Mouse (Mus musculus) lung, adult 18-20 months (tissue): ENCODE results near the gene Btbd11.

Experiments used
- DNase-seq, 2 experiments: peaks; one replicate each; pipeline ENCODE4 v3.0.0; 2022; ENCODE audit warnings: mixed read lengths in 2 of 2

Gene Btbd11

DNA sequence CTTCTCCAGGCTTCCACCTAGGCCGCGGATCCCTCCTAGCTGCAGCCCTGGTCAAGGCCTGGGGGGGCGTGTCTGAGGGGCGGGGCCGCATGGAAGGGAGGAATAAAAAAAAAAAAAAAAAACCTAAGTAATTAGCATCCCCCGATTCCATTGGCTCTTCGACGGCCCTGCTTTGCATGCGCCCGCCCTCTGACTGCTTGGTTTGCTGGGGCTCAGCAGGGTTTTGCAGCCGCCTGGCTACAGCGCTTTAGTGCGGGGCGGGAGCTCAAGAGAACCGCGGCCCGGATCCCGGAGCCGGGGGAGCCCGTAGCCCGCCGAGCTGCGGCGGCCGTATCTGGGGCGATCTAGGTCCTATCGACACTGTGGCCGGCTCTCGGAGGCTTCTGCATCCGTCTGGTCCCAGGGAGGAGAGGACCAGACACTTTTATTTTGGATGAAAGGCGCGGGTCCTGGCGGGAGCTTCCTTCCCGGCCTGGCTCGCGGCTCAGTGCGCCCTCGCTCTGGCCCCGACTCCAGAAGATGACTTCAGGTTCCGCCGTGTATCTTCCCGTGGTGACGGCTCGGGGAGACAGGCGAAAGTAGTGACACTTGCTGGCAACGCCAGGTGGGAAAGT, at the start of gene Btbd11:
Gene Btbd11, plus strand, starts transcription at position 210 of the 614 bp plus-strand sequence.
- DNase-seq = peak; percentile 90 to 93

DNA sequence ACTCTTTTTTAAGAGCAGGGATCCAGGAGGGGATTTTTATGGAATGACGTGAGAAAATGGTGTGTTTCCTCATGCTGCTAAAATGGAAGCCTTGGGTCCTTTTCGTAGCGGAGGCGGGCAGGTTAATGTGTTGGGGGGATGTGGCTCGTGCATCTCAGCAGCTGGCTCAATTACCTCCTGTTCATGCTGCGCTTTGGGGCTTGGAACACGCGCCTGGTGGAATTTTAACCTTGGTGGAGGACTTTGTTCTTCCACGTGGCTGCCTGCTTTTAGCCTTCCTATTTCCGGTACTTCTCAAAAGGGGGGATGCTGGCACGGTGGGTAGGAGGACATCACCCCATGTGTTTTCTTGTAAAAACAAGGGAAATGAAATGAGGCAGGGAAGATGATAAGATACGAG, 47.9 kb upstream of the Btbd11 start:
- no peak for DNase-seq

GRCm38 (mm10) chr10:85341867-85342266, 44.7 kb upstream of the Btbd11 start:
- no peak for DNase-seq

DNA sequence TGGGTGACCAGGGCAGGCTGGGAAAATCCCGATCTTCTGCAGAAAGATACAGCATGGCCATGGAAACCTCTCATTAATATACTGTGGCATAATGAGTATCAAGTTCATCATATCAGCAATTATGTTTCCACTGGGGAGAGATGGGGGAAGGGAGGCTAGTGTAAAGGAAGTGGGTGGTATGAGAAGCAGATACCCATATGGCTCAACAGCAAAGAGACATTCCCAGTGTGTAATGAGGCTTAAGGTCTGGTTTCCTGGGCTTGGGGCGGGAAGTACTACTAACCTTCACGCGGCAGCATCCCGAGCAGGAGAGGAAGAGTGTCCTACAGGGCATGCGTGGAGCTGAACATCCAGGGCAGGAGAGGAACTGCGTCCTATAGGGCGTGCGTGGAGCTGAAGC, 39.4 kb upstream of the Btbd11 start:
- DNase-seq = no peak

GRCm38 (mm10) chr10:85352505-85352904, 34.1 kb upstream of the Btbd11 start:
- no peak for DNase-seq

GRCm38 (mm10) chr10:85354270-85354669, 32.3 kb upstream of the Btbd11 start:
- DNase-seq = no peak

- no peak for DNase-seq
Observed at GRCm38 (mm10) chr10:85359501-85360066, 27.0 kb upstream of the Btbd11 start.

DNA sequence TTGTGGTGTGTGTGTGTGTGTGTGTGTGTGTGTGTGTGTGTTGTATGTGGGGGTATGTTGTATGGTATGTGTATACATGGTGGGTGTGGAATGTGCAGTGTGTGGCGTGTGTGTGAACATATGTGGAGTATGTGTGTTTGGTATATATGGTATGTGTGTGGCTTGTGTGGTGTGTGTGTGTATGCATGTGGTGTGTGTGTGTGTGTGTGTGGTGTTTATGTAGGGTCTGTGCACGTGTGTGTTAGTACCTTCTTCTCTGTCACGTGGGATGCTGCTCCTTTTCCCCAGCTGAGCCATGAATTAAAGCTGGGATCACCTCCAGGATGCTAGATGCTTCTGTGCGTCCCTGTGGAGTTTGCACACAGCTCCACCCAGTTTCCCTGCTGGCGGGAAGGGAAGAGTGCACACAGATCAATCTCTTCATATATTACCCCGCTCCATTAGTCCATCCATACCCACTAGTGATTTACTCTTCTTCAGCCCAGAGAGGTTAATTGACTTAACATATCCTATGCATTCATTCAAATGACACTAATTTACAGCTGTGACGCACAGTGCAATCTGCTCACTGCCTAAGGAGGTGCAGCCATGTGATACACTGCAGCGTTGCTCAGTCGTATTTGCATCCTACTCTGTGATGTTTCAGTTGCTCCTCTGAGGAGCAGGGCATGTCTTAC, 23.7 kb upstream of the Btbd11 start:
- DNase-seq = no peak

DNA sequence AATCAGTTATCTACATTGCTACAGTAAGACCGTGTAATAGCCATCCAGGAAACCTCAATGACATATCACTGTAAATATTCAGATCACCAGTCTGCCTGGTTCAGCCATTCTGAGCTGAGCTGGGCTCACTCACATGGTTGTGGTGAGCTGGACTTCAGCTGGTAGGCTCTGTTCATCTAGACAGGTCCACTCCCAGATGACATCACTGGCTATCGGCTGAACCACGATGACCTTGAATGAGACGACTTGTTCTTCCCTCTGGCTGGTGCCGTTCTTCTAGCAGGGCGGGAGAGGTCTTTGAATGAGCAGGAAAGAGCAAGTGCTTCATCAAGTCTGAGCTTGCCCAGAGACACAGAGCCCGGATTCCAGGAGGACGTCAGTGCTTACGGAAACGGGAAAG, 19.7 kb upstream of the Btbd11 start:
- DNase-seq = peak in 1 of 2 experiments; percentile 7

- peak; percentile 55 to 60 for DNase-seq
Observed at GRCm38 (mm10) chr10:85371309-85371708, 15.3 kb upstream of the Btbd11 start.

- peak in 1 of 2 experiments; percentile 10 for DNase-seq
Observed at GRCm38 (mm10) chr10:85372108-85372507, 14.5 kb upstream of the Btbd11 start.

DNA sequence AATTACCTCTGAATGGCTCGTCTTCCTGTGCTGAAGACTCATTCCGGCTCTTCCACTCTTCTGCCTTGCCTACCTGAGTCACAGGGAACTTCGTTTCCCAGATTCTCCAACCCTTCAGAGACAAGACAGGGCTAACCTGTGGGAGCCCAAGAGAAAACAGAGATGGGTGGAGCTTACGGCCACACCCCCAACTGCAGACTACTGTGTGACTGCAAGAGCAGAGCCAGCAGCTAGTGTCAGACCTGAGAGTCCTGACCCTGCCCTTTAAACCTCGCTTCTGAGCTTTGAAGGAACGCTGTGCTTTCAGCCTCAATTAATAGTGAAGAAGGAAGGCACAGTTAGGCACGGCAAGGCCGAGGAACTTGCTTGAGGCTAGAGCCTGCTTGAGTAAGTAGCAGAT, 7.6 kb upstream of the Btbd11 start:
- DNase-seq = peak in 1 of 2 experiments; percentile 8

- no peak for DNase-seq
Observed at GRCm38 (mm10) chr10:85382981-85383380, 3.6 kb upstream of the Btbd11 start.

- DNase-seq = peak in 1 of 2 experiments; percentile 10
Observed at GRCm38 (mm10) chr10:85387219-85388070, 831 bp downstream of the Btbd11 start.

DNA sequence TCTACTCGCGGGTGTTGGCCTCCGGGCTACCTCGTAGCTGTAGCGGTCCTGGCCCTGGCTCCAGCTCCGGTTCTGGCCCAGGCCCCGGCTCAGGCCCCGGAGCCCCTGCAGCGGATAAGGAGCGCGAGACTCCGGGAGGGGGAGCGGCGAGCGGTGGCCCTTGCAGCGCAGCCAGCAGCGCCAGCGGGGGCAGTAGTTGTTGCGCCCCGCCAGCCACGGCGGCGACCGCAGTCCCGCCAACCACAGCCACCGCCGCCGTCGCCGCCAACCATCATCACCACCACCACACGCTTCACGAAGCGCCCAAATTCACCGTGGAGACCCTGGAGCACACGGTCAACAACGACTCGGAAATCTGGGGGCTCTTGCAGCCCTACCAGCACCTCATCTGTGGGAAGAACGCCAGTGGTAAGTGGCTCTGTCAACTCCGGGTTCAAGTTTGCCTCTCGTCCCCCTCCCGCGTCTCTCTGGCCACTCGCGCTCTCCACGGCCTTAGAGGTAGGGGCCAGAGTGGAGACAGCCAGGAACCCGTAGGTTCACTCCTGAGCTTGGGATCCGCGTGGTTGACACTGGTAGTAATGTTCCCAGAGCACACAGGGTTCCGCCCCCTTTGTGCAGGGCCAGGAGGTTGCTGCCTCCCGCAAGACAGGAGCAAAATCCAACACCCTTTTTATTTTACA, 1.6 kb downstream of the Btbd11 start:
- peak in 1 of 2 experiments; percentile 4 for DNase-seq

DNA sequence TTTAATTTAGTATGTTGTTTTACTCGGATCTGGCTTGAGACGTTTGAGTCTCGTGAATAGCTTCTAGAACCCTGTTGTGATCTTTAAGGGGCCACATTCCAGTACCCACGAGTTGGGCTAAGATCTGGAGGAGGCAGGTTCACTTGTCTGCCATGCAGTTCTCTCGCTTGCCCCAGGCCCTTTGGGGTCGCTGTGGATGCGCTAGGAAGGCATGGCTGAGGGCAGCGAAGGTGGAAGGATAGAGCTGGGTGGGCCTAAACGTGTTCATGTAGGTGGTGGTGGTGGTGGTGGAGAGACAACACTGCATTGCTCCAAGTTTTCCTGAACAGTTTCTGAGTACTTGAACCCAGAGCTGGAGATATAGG, 2.1 kb downstream of the Btbd11 start:
- DNase-seq = peak; percentile 16 to 18

- DNase-seq = no peak
Observed at GRCm38 (mm10) chr10:85389286-85390139, 2.9 kb downstream of the Btbd11 start.

DNA sequence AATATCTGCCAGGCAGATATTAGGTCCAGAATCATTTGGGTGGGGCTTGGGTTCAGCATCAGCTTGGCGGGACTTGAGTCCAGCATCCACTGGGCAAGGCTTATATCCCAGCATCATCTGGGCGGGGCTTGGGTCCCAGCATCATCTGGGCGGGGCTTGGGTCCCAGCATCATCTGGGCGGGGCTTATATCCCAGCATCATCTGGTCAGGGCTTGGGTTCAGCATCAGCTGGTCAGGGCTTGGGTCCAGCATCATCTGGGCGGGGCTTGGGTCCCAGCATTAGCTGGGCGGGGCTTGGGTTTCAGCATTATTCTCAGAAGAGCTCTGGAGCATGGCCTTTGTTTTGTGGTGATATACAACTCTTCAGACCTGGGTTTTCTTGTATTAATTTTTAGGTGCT, 6.4 kb downstream of the Btbd11 start:
- DNase-seq = no peak

GRCm38 (mm10) chr10:85394558-85394957, 7.9 kb downstream of the Btbd11 start:
- DNase-seq = no peak

- no peak for DNase-seq
Observed at GRCm38 (mm10) chr10:85411120-85411519, 24.5 kb downstream of the Btbd11 start.

DNA sequence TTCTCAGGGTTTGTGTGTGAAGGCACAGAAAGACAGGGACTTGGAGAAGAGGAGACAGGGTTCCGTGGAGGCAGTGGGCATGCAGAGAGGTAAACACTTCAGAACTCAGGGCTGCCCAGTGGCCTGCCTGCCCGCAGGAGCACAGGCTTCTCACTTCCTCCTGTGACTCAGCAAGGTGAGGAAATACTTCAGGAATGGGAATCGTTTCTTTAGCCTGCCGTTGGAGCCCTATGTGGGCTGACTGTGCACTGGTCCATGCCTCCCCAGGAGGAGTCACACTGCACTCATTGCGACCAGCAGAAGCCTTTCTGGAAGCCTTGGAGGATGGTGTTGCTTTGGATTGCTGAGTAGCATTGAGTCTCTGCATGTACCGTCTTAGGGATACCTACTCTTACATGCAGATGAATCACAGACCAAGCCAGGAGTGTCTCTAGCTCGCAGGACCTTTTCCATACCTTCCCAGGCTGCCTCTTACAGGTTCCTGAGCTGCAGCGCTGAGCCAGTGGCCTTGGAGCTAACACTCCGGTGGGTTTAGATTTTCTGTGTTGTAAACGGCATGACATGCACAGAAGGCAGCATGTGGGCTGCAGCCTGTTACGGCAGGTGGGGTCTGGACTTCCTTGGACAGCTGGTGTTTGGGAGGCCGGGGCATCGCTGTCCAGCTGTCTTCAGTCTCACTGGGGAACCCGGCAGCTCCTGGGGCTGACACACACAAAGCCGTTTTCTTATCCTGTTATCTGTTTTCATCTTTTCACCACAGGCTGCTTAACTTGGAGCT, 34.4 kb downstream of the Btbd11 start:
- DNase-seq = peak; percentile 4 to 7
